Mouse (Mus musculus): ENCODE results near the gene Sephs2. TPM values are rescaled to one million over a fixed set of nuclear protein-coding genes. Genes with fewer than 3 reads are reported as not detected.
"Not testable (repeated sequence)": the region's sequence is repeated elsewhere in the genome, so short reads cannot be mapped to it uniquely, and the experiment has no call there.

Sephs2 gene
- polyA plus RNA-seq, 1 experiment from 2014 or later = 88.3 TPM

DNA sequence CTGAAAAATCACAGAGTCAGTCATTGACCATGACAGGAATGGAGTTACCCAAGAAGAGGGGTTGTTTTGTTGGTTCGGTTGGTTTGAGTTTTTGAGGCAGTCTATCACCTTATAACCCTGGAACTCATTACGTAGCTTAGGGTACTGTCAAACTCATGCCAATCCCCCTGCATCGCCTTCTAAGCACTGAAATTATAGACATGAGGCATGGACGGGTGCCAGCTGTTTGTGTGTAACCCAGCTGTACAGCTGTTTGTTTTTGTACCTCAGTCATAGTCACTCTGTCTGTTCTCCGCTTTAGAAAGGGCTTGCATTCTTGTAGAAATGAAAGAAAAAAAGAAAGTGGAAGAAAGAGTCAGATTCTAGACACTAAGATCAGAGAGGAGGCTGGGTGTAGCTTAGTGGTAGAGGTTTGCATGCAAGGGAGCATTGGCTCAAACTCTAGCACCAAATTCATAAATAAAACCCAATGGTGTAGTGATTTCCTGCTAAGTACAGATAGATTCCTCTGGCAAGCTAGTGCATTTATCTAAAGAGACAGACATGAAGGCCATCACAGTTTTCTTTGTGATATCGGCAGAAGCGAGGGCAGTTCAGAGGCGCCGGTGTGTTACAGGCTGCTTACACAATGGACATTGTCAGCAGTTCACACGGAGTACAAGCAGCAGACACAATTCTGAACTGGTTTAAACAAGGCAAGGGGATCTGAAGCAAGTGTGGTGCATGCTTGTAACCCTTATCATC lies 11.5 kb downstream of the Sephs2 start:
- Histone ChIP-seq H3K4me3 (no peak overlapping the region), H3K4me1 (peaks cover 19% of the 10 kb centered on the region), H3K27ac (no peak overlapping the region), H3K36me3 (peaks cover 8% of the 10 kb centered on the region), H3K27me3 (ENCODE audit: insufficient read depth, poor library complexity, severe bottlenecking) (no peaks in the 10 kb centered on the region), H3K9me3 (no peaks in the 10 kb centered on the region)
- no peak for DNase-seq (ENCODE audit: low spot score)
- WGBS = 82% methylated on average over 10 of the region's 10 CpGs

DNA sequence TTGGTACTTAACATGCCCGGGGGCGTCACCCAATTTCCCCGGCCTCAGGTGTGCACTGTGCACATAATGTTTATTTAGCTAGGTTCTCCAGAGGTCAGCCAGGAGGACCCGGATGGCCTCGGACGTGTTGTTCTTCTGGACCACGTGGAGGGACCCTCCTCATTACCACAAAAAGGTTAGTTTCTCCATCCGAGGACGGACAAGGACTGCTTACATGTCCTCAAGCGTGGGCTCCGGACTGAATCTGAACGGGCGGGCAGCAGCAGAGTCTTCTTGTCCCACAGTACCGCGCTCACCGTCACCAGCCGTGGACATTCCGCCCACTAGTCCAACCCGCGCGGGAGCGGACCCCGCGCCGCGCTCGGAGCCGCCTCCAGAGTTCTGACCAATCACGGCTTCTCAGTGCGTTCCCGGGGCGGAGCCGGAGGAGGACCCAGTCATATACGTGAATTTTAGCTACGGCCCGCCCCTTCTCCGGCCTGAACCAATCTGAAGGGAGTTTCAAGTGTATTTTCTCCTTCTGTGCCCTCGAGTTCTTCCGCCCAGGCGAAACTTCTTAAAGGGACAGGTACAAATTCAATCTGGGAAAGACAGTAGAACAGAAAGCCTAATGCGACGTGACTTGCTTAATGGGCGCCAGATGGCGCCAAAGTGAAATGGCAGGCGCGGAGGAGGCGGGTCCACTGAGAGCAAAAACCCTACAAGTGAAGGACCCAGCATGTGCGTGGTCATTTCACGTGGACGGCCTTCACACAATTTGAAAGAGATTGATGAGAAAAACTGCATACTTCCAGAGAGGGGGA lies 13.3 kb downstream of the Sephs2 start, which contains the start of gene Dctpp1:
Dctpp1 (minus strand) TSS at position 401 of the 803 bp plus-strand sequence.
- WGBS = under 1% methylated on average over 50 of the region's 50 CpGs
- Histone ChIP-seq H3K9me3 (no peaks in the 10 kb centered on the region), H3K27ac (peak within 1 kb of the TSS; percentile 87), H3K4me1 (peaks cover 19% of the 10 kb centered on the region), H3K27me3 (ENCODE audit: insufficient read depth, poor library complexity, severe bottlenecking) (no peaks in the 10 kb centered on the region), H3K36me3 (peaks cover 22% of the 10 kb centered on the region), H3K4me3 (peak within 1 kb of the TSS; percentile 76)
- peak; percentile 100 for DNase-seq (ENCODE audit: low spot score)

DNA sequence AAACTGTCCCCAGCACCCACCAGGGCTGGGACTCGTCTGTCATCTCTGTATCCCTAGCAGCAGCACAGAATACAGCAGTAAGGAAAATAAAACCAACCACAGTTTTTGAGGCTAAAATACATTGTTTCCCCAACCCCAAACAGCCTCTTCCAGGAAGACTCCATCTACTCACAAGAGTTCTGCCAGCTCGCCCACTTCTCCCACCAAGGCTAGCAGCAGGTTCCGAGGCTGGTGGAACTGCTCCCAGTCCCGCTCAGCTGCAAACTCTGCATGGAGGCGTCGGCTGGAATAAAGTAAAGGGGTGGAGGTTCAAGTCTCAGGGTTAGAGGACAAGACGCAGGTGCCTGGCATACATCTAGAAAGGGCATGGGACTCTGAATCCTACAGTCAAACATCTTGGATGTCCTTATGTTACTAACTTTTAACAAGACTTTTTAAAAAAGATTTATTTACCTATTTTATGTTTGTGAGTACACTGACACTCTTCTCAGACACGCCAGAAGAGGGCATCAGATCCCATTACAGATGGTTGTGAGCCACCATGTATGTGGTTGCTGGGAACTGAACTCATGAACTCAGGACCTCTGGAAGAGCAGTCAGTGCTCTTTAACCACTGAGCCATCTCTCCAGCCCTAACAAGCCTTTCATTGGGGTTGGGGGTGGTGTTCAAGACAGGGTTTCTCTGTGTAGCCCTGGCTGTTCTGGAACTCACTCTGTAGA lies 14.5 kb downstream of the Sephs2 start:
- Histone ChIP-seq H3K4me3 (peak overlapping the region; percentile 76), H3K27me3 (ENCODE audit: insufficient read depth, poor library complexity, severe bottlenecking) (no peaks in the 10 kb centered on the region), H3K36me3 (peaks cover 22% of the 10 kb centered on the region), H3K27ac (no peak overlapping the region), H3K9me3 (no peaks in the 10 kb centered on the region), H3K4me1 (peaks cover 27% of the 10 kb centered on the region)
- DNase-seq (ENCODE audit: low spot score) = no peak
- 70% methylated on average over 8 of the region's 8 CpGs for WGBS

DNA sequence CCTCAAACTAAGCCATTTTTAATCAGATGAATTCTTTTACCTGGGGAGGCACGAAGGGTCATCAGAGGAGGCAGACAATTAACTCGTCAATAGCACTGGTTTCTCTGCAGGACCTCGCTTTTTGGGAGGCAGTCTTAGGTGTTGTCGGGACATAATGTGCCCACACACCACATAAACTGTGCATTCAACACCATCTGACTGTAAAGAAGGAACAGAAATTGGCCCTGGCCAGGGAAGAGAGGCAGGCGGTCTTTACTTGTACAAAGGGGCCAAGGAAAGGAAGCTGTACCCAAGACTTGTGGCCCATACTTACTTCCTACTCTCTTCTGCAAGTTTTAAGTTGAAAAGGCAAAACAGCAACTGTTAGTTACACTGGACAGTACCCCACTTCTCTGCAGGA lies 17.3 kb downstream of the Sephs2 start:
- H3K27me3 ChIP-seq (ENCODE audit: insufficient read depth, poor library complexity, severe bottlenecking) = no peaks in the 10 kb centered on the region
- DNase-seq (ENCODE audit: low spot score) = no peak
- H3K36me3 ChIP-seq = peaks cover 32% of the 10 kb centered on the region
- H3K9me3 ChIP-seq = no peaks in the 10 kb centered on the region
- 88% methylated on average over 5 of the region's 5 CpGs for WGBS
- H3K27ac ChIP-seq = no peak overlapping the region
- H3K4me3 ChIP-seq = no peak overlapping the region
- peaks cover 34% of the 10 kb centered on the region for H3K4me1 ChIP-seq

DNA sequence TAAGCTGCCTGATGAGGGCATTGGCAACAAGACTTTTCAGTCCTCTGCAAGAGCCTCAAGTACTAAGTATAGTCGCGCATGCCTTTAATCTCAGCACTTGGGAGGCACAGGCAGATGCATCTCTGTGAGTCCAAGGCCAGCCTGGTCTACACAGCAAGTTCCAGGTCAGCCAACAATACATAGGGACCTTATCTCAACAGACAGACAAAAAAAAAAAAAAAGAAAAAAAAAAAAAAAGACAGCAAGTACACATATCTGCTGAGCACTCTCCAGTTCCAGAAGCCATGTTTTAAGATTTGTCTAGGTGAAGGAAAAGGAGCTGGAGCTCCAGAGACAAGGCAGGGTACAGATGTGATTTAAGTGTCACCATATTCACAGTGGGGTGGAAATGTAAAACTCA lies 17.9 kb downstream of the Sephs2 start:
- Histone ChIP-seq H3K27me3 (ENCODE audit: insufficient read depth, poor library complexity, severe bottlenecking) (no peaks in the 10 kb centered on the region), H3K36me3 (peaks cover 34% of the 10 kb centered on the region), H3K4me3 (no peak overlapping the region), H3K27ac (no peak overlapping the region), H3K9me3 (no peaks in the 10 kb centered on the region), H3K4me1 (peaks cover 29% of the 10 kb centered on the region)
- 86% methylated on average over 2 of the region's 2 CpGs for WGBS
- no peak for DNase-seq (ENCODE audit: low spot score)

DNA sequence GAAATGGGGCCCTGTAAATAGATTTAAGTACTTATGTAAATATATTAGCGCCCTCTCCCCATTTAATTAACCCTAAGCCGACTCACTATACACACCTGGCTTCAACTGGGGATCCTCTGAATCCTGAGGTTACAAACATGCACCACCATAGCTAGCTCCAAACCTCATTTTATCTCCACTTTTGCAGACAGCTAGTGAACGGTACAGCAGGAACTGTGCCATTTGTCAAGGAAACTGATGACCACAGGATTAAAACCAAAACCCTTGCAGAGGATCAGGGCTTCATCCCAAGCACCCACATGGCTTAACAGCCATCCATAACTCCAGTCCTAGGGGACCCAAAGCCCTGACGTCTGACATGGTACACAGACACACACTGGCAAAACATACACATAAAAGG lies 18.8 kb downstream of the Sephs2 start:
- H3K9me3 ChIP-seq = no peaks in the 10 kb centered on the region
- no peaks in the 10 kb centered on the region for H3K27me3 ChIP-seq (ENCODE audit: insufficient read depth, poor library complexity, severe bottlenecking)
- DNase-seq (ENCODE audit: low spot score) = no peak
- WGBS = 30% methylated on average over 4 of the region's 4 CpGs
- peaks cover 28% of the 10 kb centered on the region for H3K4me1 ChIP-seq
- H3K27ac ChIP-seq = peak overlapping the region; percentile 87
- H3K36me3 ChIP-seq = peaks cover 34% of the 10 kb centered on the region
- peak overlapping the region; percentile 73 for H3K4me3 ChIP-seq

DNA sequence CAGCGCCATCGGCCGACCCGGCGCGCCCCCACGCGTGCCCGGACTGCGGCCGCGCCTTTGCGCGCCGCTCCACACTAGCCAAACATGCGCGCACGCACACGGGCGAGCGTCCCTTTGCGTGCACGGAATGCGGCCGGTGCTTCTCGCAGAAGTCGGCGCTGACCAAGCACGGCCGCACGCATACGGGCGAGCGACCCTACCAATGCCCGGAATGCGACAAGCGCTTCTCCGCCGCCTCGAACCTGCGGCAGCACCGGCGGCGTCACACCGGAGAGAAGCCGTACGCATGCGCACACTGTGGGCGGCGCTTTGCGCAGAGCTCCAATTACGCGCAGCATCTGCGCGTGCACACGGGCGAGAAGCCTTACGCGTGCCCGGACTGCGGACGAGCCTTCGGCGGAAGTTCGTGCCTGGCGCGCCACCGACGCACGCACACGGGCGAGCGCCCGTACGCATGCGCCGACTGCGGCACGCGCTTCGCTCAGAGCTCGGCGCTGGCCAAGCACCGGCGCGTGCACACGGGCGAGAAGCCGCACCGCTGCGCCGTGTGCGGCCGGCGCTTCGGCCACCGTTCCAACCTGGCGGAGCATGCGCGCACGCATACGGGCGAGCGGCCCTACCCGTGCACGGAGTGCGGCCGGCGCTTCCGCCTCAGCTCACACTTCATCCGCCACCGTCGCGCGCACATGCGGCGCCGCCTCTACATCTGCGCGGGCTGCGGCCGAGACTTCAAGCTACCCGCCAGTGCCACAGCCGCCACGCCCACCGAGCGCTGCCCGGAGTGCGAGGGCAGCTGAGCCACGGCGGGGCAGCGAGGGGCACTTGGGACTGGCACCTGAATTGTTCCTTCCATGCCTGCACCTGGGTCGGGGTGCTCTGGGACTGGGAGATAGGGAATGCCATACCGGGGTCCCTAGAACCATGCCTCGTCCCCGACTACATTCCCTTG lies 19.8 kb downstream of the Sephs2 start:
- H3K4me1 ChIP-seq = peaks cover 21% of the 10 kb centered on the region
- DNase-seq (ENCODE audit: low spot score) = peak; percentile 97
- H3K27ac ChIP-seq = peak overlapping the region; percentile 87
- peak overlapping the region; percentile 73 for H3K4me3 ChIP-seq
- peaks cover 43% of the 10 kb centered on the region for H3K36me3 ChIP-seq
- 1% methylated on average over 136 of the region's 136 CpGs for WGBS
- H3K27me3 ChIP-seq (ENCODE audit: insufficient read depth, poor library complexity, severe bottlenecking) = no peaks in the 10 kb centered on the region
- H3K9me3 ChIP-seq = no peaks in the 10 kb centered on the region

DNA sequence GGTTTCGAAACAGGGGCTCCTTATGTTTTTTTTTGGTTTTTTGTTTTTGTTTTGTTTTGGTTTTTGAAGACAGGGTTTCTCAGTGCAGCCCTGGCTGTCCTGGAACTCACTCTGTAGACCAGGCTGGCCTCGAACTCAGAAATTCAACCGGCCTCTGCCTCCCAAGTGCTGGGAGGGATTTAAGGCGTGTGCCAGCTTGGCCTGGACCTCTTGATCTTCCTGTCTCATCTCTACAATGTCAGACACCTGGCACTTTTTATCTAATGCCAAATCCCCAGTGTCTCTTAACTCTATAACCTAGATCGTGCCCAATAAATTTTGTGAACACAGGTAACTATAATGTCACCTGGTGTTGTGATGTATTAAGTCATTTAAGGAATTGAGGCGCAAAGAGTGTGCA lies 20.5 kb downstream of the Sephs2 start:
- no peaks in the 10 kb centered on the region for H3K27me3 ChIP-seq (ENCODE audit: insufficient read depth, poor library complexity, severe bottlenecking)
- peaks cover 15% of the 10 kb centered on the region for H3K4me1 ChIP-seq
- peak overlapping the region; percentile 73 for H3K4me3 ChIP-seq
- 79% methylated on average over 6 of the region's 6 CpGs for WGBS
- H3K36me3 ChIP-seq = peaks cover 45% of the 10 kb centered on the region
- H3K9me3 ChIP-seq = no peaks in the 10 kb centered on the region
- peak overlapping the region; percentile 87 for H3K27ac ChIP-seq
- DNase-seq (ENCODE audit: low spot score) = no peak

DNA sequence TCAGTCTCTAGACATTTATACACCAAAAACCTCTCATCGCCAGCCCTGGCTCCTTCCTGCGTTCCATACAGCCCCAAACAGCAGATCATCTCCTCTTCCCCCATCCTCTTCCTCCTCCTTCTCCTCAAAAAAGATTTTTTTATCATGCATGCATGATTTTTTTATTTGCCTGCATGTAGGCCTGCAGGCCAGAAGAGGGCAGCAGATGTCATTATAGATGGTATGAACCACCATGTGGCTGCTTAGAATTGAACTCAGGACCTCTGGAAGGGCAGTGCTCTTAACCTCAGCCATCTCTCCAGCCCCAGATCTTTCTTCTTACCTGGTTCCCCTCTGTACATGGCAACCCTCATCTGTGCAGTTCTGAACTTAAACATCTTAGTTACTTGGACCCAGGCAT lies 21.4 kb downstream of the Sephs2 start:
- peaks cover 45% of the 10 kb centered on the region for H3K36me3 ChIP-seq
- no peaks in the 10 kb centered on the region for H3K9me3 ChIP-seq
- WGBS = 85% methylated on average over 2 of the region's 2 CpGs
- H3K27me3 ChIP-seq (ENCODE audit: insufficient read depth, poor library complexity, severe bottlenecking) = no peaks in the 10 kb centered on the region
- no peak overlapping the region for H3K27ac ChIP-seq
- peaks cover 15% of the 10 kb centered on the region for H3K4me1 ChIP-seq
- no peak overlapping the region; the same call in 1 of the 2 replicates for H3K4me3 ChIP-seq
- DNase-seq (ENCODE audit: low spot score) = no peak

DNA sequence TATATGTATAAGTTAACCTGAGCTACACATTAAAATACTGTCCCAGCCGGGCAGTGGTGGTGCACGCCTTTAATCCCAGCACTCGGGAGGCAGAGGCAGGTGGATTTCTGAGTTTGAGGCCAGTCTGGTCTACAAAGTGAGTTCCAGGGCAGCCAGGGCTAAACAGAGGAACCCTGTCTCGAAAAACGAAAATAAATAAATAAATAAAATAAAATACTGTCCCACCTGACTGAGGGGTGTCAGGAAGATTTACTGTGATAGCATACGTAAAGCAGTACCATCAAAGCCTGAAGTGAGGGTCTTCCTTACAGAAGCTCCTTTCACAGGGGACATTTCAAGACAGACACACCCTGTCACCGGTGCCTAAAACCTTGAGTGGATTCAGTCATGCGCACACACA lies 23.3 kb downstream of the Sephs2 start:
- DNase-seq (ENCODE audit: low spot score); H3K27me3 ChIP-seq (ENCODE audit: insufficient read depth, poor library complexity, severe bottlenecking); H3K9me3 ChIP-seq; H3K27ac ChIP-seq; H3K4me3 ChIP-seq: not testable (repeated sequence)
- Histone ChIP-seq H3K36me3 (peaks cover 46% of the 10 kb centered on the region; the same call in 1 of the 2 replicates), H3K4me1 (peaks cover 28% of the 10 kb centered on the region)
- WGBS = 91% methylated on average over 8 of the region's 8 CpGs

DNA sequence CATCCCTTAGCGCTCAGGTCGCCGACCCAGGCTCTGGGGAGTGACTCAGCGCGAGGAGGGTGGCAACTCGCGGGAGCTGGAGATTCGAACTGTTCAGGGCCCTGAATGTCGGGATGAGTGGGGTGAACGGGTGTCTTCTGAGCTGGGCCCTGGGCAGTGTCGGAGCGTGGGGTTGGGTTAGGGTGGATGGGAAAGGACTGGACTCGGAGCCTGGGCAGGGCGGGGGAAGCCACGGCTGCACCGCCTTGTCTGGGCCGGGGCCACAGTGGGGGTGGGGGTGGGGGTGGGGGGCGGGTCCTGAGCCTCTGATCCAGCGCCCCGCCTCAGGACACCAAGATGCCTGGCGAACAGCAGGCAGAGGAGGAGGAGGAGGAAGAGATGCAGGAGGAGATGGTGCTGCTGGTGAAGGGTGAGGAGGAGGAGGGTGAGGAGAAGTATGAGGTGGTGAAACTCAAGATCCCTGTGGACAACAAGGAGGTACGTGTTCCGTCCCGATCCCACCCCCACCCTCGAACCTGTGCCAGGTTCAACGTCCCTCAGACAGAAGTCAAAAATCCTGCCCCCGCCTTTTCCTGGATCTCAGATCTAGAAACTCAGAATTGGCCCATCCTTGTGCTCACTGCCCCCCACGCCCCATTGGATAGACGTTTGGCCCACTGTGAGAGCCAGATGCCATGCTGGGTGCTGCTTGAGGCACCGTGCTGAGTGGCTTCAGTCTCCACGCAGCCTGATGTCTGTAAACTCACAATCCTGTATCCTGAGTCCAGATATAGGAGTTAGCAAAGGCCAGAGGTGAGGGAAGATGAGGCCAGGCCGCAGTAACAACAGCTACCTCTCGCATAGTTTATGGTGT lies 29.0 kb downstream of the Sephs2 start:
- Histone ChIP-seq H3K27me3 (ENCODE audit: insufficient read depth, poor library complexity, severe bottlenecking) (no peaks in the 10 kb centered on the region), H3K4me1 (peaks cover 34% of the 10 kb centered on the region), H3K9me3 (no peaks in the 10 kb centered on the region), H3K27ac (peak overlapping the region; percentile 97), H3K4me3 (peak overlapping the region; percentile 89), H3K36me3 (peaks cover 32% of the 10 kb centered on the region; the same call in 1 of the 2 replicates)
- DNase-seq (ENCODE audit: low spot score) = no peak
- WGBS = 15% methylated on average over 31 of the region's 33 CpGs
